Mouse (Mus musculus): ENCODE measurements around the gene Tmem11.

Gene Tmem11

DNA sequence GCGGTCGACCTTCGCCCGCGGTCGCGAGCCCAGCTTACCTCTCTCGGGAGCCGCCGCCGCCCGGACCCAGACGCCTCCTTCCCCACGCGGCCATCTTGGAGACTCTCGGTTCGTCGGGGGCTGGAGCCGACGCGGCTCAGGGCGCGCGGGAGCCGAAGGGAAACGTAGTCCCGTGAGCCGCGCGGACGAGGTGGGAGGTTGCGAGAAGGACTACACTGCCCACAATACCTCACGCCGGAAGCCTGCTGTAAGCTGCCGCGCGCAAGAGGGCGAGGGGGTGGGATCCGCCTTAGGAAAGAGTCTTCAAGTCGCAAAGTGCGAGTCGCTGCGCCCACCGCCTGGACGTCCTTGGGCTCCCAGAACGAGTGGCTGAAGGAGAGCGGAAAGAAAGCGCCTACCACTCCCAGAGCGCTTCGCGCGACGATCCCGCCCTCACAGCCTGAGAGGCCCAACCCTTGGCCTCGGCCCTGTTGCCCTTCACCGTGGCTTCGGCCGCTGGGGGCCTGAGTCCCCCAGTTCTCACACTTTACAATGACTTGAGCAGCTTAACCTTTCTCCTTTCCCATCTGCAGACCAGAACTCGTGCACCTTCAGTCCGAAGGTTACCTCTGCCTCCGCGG is at the start of gene Tmem11:
TSS of gene Tmem11 (minus strand) at position 598 of the 620 bp plus-strand sequence.
- CTCF ChIA-PET = no interaction called here

DNA sequence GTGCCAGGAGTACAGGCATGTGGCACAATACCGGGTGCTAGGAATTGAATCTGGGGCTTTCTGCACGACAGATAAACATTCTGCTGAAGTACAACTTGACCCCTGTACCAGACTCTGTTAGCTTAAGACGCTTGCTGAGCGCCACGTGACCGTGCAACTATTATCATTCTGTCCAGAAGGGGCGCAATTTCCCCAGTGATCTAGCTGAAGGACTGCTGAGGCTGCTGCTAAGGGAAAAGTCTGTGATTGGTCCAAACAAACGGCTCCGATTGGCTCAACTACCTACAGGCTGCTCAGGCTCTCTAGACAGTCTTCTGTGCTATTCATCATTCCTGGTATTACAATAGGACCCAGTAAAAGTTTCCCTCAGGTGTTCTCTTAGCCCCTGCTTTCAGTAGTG is 48.2 kb upstream of the Tmem11 start:
- CTCF ChIA-PET = no interaction called here

DNA sequence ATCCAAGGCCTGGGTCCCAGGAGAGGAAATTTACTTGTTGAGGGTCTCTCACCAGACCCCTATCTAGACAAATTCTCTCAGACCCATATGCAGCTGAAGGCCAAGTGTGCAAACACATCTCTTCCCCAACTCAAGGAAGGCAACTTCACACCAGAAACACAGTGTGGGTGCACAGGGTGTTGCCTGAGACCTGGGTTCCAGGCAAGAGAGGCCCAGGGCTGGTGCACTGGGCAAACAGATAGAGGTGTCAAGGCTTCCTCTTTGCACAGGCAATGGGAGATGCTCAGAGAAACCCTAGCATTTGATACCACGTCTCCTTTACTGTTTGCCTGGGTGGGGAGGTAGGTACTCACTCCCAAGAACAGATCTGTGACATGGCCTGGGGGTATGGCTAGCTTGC is 45.9 kb upstream of the Tmem11 start:
- CTCF ChIA-PET = no interaction called here

DNA sequence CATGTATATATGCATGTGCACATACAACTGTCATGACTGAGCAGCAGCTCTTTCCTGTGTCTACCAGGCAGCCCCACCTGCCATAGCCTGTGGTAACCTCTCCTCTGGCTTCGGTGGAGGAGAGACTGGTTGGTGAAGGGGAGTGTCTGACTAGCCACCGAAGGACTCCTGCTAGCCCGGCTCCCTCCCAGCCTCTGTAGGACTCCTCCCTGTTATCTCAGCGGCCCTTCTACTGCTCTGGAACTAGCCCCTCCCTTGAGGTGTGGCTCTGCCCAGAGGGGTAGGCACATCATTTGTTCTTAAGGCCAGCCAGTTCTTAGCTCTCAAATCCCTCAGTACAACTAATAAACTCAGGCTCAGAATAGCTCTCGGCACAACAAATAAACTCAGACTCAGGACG is 45.4 kb upstream of the Tmem11 start:
- CTCF ChIA-PET = no interaction called here

DNA sequence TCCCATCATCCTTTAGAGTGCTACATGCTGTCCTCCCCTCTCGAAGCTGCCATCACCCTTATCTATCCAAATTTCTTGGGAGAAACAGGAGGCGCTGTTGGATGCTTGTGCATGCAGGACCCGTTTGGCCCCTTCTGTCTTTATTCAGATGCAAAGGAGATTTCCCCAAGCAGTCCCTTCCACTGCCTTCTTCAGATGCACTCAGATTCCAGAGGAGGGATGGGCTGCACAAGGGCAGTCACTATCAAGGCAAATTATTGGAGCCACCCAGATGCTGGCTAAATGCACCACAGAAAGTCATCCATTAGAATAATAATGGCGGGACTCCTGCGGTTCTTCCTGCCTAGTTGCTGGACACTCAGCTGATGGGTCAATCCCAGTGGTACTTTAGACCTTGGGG is 43.9 kb upstream of the Tmem11 start:
- CTCF ChIA-PET = interaction anchor here (0.7 kb wide), 1 partner anchor 59 kb away, joined by 3 read pairs; no protein-coding TSS in a partner anchor

DNA sequence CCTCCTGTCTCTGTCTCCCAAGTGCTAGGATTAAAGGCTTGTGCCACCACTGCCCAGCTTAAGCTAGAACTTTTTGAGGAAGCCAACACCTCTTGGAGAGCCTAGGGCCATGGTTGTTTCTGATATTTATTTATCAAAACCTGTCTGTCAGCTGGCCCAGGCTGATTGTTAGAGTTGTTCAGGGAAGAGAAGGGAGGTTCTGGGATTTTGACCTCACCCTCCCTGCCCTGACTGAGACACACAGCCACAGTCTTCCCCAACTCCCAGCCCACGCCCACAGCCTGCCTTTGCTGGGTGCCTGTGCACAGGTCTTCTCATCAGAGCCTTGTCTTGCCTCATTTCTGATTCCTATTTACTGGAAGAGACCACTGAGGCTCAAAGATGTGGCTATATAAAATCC is 43.1 kb upstream of the Tmem11 start:
- CTCF ChIA-PET = no interaction called here

DNA sequence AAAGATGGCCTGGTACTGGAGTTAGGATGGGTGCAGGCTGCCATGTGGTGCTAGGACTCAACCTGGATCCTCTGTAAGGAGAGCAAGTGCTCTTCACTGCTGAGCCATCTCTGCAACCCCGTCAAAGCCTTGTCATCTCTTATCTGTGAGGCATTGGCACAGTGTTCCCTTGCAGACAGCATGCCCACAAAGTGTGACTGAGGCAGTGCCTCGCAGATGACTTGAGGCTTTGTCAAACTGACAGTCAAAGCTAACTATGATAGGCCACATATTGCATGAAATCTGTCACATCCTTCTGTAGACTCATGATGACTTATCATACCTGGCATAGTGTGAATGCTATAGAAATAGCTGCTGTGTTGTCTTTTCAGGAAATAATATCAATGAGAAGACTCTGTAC is 40.9 kb upstream of the Tmem11 start:
- CTCF ChIA-PET = no interaction called here

DNA sequence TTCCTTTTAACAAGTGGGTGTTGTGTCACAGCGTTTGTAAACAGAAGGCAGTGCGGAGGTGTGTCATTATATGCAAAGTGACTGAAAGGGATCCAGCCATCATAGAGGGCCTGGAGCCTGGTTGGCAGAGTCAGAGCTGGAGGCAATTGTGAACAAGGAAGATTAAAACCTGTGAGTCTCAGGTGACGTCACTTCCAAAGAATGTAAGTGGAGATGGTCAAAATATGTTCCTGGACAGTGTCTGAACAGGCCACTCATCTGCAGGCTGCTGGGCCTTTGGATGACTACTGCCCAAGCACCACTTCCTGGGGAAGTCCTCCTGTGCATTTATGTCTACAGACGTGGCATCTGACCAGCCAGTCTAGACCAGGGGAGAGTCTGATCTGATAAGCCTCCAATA is 36.1 kb upstream of the Tmem11 start:
- CTCF ChIA-PET = no interaction called here

DNA sequence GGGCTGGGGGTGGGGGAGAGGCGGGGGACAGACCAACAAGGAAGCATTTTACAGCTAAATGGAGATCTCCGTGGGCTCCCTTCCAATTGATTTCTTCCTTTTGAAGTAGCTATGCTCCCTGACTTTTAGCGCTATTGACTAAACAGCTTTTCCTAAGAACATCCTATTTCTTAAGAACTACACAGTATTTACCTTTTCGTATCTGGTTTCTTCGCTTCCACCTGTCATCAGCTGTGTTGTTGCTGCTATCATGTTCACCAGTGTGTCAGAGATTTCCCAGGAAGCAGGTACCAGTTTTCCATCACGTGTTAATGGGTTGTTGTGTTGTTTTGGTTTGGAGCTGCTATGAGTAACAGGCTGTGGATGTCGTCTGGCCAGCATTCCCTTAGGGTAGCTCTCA is 35.4 kb upstream of the Tmem11 start, which contains the start of gene Natd1:
TSS of gene Natd1 (minus strand) at position 260 of the 400 bp plus-strand sequence.
- CTCF ChIA-PET = no interaction called here

DNA sequence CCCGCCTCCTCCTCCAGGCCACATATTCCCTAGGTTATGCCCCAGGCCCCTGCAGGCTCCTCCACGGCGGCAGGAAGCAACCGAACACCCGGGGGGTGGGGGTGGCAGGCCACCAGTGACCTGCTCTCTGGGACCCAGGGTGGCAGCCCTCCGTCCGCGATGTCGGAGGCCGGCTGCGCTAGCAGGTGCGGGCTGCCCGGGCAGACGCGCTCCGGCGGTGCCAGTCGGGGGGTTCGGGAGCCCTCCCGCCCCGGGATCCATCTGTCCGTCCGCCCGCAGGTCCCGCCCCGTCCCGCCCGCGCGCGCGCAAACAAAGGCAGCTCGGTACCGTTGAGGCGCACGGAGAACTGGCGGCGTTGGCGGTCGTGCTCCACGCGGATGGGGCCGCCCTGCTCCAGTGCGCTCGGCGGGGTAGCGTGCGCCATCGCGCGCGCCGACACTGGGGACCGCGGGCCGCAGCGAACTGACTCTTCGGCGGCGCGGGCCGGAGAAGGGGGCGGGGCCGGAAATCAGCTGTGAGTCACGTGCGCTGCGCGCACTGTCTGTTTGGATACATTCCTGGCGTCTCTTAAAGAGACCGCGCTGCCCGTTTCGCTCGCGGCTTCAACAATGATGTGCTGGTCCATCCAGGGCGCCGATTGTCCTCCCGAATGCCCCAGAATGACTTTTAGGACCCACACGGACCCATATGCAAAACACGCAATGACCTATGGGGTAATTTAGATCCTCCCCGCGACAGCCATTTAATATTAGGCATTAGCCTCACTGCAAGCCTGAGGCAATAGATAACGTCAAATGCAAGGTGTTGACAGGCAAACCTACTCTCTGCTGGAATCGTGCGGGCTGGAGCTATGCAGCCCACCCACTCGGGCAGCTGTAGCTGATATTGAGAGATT is 34.5 kb upstream of the Tmem11 start:
- CTCF ChIA-PET = no interaction called here

DNA sequence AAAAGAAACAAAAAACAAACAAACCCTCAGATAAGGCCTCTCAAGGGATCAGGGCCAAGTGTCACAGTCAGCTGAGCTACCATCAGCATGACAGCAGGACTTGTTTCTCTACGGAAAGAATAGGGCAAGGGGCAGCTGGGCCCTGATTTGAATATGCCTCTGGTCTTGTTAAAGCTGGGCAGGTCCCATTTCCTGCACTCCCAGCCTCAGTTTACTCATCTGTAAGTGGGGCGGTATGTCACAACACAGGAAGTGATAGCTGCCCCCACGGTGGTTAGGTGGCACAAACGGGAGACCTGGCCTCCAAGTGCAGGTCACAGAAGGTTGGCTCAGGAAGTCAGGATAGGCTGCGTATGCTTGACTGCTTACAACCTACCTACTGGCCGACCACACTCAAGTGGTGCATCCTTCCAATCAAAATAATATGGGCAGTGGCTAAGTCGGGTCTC is 33.5 kb upstream of the Tmem11 start:
- CTCF ChIA-PET = no interaction called here

DNA sequence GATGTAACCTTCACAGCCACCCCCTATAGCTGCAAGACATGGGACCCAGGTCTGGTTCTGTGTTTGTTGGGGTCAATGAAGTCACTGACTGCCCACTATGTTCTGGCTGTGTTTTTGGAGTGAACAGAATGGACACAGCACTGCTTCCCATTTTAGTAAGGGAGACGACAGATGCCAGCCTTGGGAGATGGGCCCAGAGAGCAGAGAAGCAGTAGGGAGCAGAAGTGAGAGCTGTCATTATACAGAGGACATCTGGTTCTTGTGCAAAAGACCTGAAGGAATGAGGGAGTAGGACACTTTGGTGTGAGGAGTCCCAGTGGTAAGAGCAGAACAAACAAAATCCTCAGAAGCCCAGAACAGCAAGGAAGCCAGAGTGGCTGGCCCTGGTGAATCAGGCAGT is 30.6 kb upstream of the Tmem11 start:
- CTCF ChIA-PET = no interaction called here

DNA sequence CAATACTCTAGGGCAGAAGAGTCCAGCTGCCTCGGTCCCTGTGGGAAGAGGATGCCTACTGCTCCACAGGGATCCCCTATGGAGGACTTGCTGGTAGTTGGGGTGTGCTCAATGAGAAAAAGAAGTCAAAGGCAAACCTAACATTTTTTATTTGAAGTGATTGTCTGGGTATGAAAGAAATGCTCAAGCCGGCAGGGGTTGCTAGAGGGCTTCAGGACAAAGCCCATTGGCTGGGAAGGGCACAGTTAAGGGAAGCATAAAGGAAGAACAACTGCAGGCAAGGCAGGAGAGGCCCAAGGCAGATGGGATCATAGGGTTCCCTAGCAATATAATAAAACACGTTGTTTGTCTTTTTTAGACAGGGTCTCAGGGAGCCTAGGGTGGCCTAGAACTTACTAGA is 29.0 kb upstream of the Tmem11 start:
- CTCF ChIA-PET = no interaction called here

DNA sequence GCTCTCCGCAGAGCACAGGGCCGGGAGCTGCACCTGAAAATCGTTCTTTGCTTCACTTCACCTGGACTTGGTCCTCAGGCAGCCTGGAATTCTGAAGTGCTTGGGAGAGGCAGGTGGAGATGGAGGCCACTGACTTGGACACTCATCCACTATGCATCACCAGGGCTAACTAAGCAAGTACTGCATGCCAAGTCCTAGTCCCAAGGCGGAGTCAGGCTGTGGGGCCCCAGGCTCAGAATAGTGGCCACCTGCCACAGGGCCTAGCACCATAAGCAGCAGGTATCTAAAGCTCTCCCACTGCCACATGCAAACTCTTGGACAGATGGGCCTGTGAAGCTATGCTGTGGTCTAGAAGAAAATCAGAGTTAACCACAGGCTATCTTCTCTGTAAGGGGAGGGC is 27.4 kb upstream of the Tmem11 start:
- CTCF ChIA-PET = no interaction called here

DNA sequence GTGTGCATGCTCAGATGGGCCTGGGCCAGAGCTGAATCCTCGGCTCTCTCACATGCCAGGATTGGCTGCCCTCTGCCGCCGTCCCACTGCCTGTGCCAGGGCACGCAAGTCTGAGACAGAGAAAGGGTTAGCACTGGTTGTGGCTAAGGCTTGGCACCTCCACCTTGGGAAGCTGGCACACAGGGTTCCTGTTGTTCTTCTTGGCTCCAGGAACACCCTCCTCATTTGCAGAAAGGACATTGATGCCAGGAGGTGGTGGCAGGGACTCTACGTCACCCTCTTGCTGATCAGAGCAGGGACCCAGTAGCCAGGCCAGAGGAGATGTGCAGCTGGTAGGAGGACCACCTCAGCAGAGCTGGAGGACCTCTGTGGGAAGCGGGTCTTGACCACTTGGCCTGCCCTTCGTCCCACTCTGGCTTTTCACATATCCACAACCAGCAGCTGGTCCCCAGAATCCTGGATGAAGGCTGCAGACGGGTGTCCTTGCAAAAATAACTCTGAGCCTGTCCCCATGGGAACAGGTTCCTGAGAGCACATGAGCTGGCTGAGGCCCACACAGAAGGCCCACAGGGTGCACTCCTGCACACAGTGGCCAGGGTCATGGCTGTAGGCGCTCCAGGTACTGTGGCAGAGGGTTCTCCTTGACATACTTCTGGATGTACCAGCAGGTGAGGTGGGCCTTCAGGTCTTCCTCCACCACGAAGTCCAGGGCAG is 26.5 kb upstream of the Tmem11 start:
- CTCF ChIA-PET = no interaction called here

DNA sequence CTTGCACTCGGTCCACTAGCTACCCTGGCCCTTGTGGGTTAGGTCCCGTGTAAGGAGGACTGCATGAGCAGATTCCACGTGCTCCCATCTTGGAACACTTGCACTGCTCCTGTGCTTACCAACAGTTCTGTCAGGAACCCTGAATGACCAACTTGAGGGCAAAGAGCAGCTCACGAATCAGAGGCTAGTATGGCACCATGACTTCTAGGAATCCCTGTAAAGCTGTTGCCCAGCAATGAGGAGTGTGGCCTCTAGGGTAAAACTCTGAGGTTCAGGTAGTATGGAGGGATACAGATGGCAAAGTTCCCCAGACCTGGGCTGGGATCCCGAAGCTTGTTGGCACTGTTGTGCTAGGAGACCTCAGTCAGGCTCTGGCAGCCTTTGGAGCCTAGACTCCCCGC is 24.6 kb upstream of the Tmem11 start:
- CTCF ChIA-PET = interaction anchor here (0.6 kb wide), 1 partner anchor 1634 kb away, joined by 3 read pairs; no protein-coding TSS in a partner anchor

DNA sequence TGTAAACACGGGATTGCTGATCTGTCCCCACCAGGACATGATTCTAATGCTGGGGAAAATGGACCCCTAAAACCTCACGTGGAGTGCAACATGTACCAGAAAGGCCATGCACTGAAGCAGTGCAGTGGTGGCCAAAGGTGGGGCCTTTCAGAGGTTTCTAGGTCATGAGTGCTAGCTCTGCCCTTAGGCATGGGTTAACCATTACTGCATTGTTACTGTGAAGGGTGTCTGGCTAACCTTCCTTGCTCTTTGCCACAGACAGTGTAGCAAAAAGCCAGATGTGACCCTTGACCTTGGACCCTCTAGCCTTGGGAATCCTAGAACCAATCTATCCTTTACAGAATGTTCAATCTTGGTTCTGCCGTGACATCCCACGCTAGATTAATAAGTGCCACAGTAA is 23.4 kb upstream of the Tmem11 start:
- CTCF ChIA-PET = no interaction called here

DNA sequence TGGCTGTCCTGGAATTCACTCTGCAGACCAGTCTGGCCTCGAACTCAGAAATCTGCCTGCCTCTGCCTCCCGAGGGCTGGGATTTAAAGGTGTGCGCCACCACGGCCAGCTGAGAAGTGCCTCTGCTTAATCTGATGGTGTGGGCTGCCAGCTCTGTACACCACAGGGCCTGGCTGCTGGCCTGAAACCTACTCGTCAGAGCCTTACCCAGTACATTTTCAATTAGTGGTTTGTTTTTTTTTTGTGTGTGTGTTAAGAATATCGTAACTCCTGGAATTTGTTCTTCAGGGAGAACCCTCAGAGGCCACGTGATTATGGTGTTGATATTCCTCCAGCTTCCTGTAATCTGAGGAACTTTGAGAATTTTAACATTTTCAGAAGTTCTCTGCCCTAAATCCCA is 22.9 kb upstream of the Tmem11 start:
- CTCF ChIA-PET = no interaction called here

DNA sequence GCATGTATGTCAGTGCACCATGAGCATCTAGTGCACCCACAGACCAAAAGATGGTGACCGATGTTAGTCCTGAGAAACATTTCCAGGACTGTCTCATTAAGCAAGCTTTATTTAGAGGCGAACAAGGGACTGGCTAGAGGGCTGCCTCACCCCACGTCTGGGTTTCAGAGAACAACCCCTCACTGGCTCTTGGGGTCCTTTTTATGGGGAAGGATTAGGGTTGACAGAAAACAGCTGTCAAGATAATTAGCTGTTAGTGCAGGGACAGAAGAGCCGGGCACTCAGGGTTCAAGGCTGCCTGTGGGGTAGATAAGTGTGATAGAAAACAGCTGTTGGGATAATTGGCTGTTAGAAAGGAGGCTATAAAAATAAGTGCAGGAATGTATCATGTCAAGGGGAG is 16.8 kb upstream of the Tmem11 start:
- CTCF ChIA-PET = interaction anchor here (0.6 kb wide), 1 partner anchor 1940 kb away, joined by 3 read pairs; no protein-coding TSS in a partner anchor

DNA sequence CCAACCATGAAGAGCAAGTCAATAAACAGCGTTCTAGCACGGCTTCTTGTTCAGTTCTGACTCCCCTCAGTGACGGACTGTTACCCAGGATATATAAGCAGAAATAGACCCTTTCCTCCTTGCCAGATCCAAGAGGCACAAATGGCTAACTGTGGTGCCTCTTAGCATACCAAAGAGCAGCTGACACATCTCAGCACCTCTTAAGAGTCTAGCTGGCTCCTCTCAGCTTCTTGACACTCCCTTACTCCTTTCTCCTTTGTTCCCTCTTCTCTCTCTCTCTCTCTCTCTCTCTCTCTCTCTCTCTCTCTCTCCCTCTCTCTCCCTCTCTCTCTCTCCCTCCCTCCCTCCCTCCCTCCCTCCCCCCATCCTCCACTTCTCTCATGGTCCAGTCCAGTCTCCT is 11.7 kb upstream of the Tmem11 start:
- CTCF ChIA-PET = interaction anchor here (0.7 kb wide), 1 partner anchor 1604 kb away, joined by 7 read pairs; no protein-coding TSS in a partner anchor

DNA sequence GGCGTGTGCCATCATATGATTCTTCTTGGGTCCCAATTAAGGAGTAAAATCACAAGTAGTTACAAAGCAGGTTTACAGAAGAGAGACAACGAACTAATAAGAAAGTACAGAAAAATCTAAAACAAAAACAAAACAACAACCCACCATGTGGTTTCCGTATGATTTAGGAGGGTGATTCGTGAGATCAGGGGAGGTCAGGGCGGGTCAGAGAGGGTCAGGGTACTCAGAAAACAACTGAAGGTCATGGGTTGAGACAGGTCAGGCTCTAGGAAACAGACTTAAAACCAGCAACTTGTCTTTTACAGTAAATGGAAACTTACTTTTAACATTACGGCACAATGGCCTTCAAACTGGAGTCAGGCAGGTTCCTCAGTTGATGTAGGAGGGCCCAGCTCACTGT is 11.2 kb upstream of the Tmem11 start:
- CTCF ChIA-PET = interaction anchor here (0.7 kb wide), 1 partner anchor 1604 kb away, joined by 7 read pairs; no protein-coding TSS in a partner anchor

DNA sequence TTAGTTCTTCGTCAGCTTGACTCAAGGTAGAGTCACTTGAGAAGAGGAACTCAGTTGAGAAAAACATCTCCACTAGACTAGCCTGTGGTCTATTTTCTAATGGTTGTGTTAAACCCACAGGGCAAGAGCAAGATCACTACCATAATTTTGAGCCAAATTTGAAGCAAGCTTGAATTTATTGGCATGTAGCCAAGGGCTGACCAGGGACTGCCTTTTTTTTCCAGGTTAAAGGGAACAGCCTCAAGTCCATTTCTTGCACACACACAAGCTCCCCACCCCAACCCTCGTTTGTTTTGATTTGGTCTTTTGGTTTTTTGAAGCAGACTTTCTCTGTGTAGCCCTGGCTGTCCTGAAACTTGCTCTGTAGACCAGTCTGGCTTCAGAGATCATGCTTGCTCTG is 10.8 kb upstream of the Tmem11 start:
- CTCF ChIA-PET = no interaction called here
